Mouse (Mus musculus): ENCODE measurements around the gene Dync1h1. TPM values are rescaled to one million over a fixed set of nuclear protein-coding genes. Genes with fewer than 3 reads are reported as not detected.

The Dync1h1 gene
- total RNA-seq, 1 experiment: 405 TPM

GRCm38 (mm10) chr12:110636293-110636692, 35.0 kb downstream of the Dync1h1 start:
- Histone ChIP-seq H3K27ac (ENCODE audit: insufficient read depth, low read depth, low read length, poor library complexity, severe bottlenecking) (no peak overlapping the region), H3K9me3 (ENCODE audit: control insufficient read depth, insufficient read depth, low read depth, low read length) (no peaks in the 10 kb centered on the region), H3K4me3 (ENCODE audit: insufficient read depth in 1 of 2, low read depth in 1 of 2, low read length in 2 of 2, poor library complexity in 1 of 2, severe bottlenecking in 1 of 2) (no peak overlapping the region), H3K4me1 (ENCODE audit: control insufficient read depth in 2 of 2, insufficient read depth in 2 of 2, low read length in 2 of 2, poor library complexity in 1 of 2) (no peaks in the 10 kb centered on the region), H3K9ac (ENCODE audit: insufficient read depth, low read depth, low read length, poor library complexity, severe bottlenecking) (no peak overlapping the region), H3K36me3 (ENCODE audit: control insufficient read depth, insufficient read depth, low read length, poor library complexity, severe bottlenecking) (peaks cover 91% of the 10 kb centered on the region)
- TF ChIP-seq MAFK (IDR thresholded peaks at IDR 0.05; ENCODE audit: insufficient read depth, low read depth, low read length) (no peak), CHD2 (IDR thresholded peaks at IDR 0.05; ENCODE audit: low read depth, low read length) (no peak), HCFC1 (IDR thresholded peaks at IDR 0.05; ENCODE audit: borderline replicate concordance, insufficient read depth, low read length) (no peak), ZNF384 (IDR thresholded peaks at IDR 0.05; ENCODE audit: low read depth, low read length) (no peak), ZC3H11A (IDR thresholded peaks at IDR 0.05; ENCODE audit: borderline replicate concordance, low read depth, low read length) (no peak)
- DNase-seq (ENCODE audit: low read depth, low spot score): no peak
- in situ Hi-C loops (cut with MboI; ENCODE audit: low sequenced_read_pairs in 2 of 2, unreplicated experiment in 2 of 2): no loop called here

- in situ Hi-C loops (cut with MboI; ENCODE audit: low sequenced_read_pairs in 2 of 2, unreplicated experiment in 2 of 2): no loop called here
- no peak overlapping the region for H3K4me3 ChIP-seq (ENCODE audit: insufficient read depth in 1 of 2, low read depth in 1 of 2, low read length in 2 of 2, poor library complexity in 1 of 2, severe bottlenecking in 1 of 2)
- H3K9me3 ChIP-seq (ENCODE audit: control insufficient read depth, insufficient read depth, low read depth, low read length): no peaks in the 10 kb centered on the region
- no peaks in the 10 kb centered on the region for H3K4me1 ChIP-seq (ENCODE audit: control insufficient read depth in 2 of 2, insufficient read depth in 2 of 2, low read length in 2 of 2, poor library complexity in 1 of 2)
- no peak for TF ChIP-seq ZNF384 (IDR thresholded peaks at IDR 0.05; ENCODE audit: low read depth, low read length)
- no peak for TF ChIP-seq ZC3H11A (IDR thresholded peaks at IDR 0.05; ENCODE audit: borderline replicate concordance, low read depth, low read length)
- TF ChIP-seq HCFC1 (IDR thresholded peaks at IDR 0.05; ENCODE audit: borderline replicate concordance, insufficient read depth, low read length): no peak
- TF ChIP-seq CHD2 (IDR thresholded peaks at IDR 0.05; ENCODE audit: low read depth, low read length): no peak
- no peak for TF ChIP-seq MAFK (IDR thresholded peaks at IDR 0.05; ENCODE audit: insufficient read depth, low read depth, low read length)
- no peak overlapping the region for H3K27ac ChIP-seq (ENCODE audit: insufficient read depth, low read depth, low read length, poor library complexity, severe bottlenecking)
- no peak for DNase-seq (ENCODE audit: low read depth, low spot score)
- H3K36me3 ChIP-seq (ENCODE audit: control insufficient read depth, insufficient read depth, low read length, poor library complexity, severe bottlenecking): peaks cover 88% of the 10 kb centered on the region
- H3K9ac ChIP-seq (ENCODE audit: insufficient read depth, low read depth, low read length, poor library complexity, severe bottlenecking): no peak overlapping the region
Measured at GRCm38 (mm10) chr12:110637507-110638114, 36.4 kb downstream of the Dync1h1 start.

GRCm38 (mm10) chr12:110650241-110650641, 49.0 kb downstream of the Dync1h1 start:
- peaks cover 86% of the 10 kb centered on the region for H3K36me3 ChIP-seq (ENCODE audit: control insufficient read depth, insufficient read depth, low read length, poor library complexity, severe bottlenecking)
- no peak overlapping the region for H3K9ac ChIP-seq (ENCODE audit: insufficient read depth, low read depth, low read length, poor library complexity, severe bottlenecking)
- H3K4me1 ChIP-seq (ENCODE audit: control insufficient read depth in 2 of 2, insufficient read depth in 2 of 2, low read length in 2 of 2, poor library complexity in 1 of 2): no peaks in the 10 kb centered on the region
- no peak overlapping the region for H3K4me3 ChIP-seq (ENCODE audit: insufficient read depth in 1 of 2, low read depth in 1 of 2, low read length in 2 of 2, poor library complexity in 1 of 2, severe bottlenecking in 1 of 2)
- no peak for DNase-seq (ENCODE audit: low read depth, low spot score)
- H3K27ac ChIP-seq (ENCODE audit: insufficient read depth, low read depth, low read length, poor library complexity, severe bottlenecking): no peak overlapping the region
- no peaks in the 10 kb centered on the region for H3K9me3 ChIP-seq (ENCODE audit: control insufficient read depth, insufficient read depth, low read depth, low read length)
- in situ Hi-C loops (cut with MboI; ENCODE audit: low sequenced_read_pairs in 2 of 2, unreplicated experiment in 2 of 2): loop anchor here in 1 of 2 experiments (5.0 kb wide), 1 partner anchor 33 kb away; no protein-coding TSS in a partner anchor
- no peak for TF ChIP-seq ZNF384 (IDR thresholded peaks at IDR 0.05; ENCODE audit: low read depth, low read length)
- no peak for TF ChIP-seq ZC3H11A (IDR thresholded peaks at IDR 0.05; ENCODE audit: borderline replicate concordance, low read depth, low read length)
- TF ChIP-seq CHD2 (IDR thresholded peaks at IDR 0.05; ENCODE audit: low read depth, low read length): no peak
- TF ChIP-seq HCFC1 (IDR thresholded peaks at IDR 0.05; ENCODE audit: borderline replicate concordance, insufficient read depth, low read length): no peak
- TF ChIP-seq MAFK (IDR thresholded peaks at IDR 0.05; ENCODE audit: insufficient read depth, low read depth, low read length): no peak

- no peak for TF ChIP-seq HCFC1 (IDR thresholded peaks at IDR 0.05; ENCODE audit: borderline replicate concordance, insufficient read depth, low read length)
- TF ChIP-seq ZNF384 (IDR thresholded peaks at IDR 0.05; ENCODE audit: low read depth, low read length): no peak
- no peak for TF ChIP-seq ZC3H11A (IDR thresholded peaks at IDR 0.05; ENCODE audit: borderline replicate concordance, low read depth, low read length)
- no peak for TF ChIP-seq MAFK (IDR thresholded peaks at IDR 0.05; ENCODE audit: insufficient read depth, low read depth, low read length)
- TF ChIP-seq CHD2 (IDR thresholded peaks at IDR 0.05; ENCODE audit: low read depth, low read length): no peak
- H3K4me3 ChIP-seq (ENCODE audit: insufficient read depth in 1 of 2, low read depth in 1 of 2, low read length in 2 of 2, poor library complexity in 1 of 2, severe bottlenecking in 1 of 2): no peak overlapping the region
- no peak overlapping the region for H3K27ac ChIP-seq (ENCODE audit: insufficient read depth, low read depth, low read length, poor library complexity, severe bottlenecking)
- no peaks in the 10 kb centered on the region for H3K9me3 ChIP-seq (ENCODE audit: control insufficient read depth, insufficient read depth, low read depth, low read length)
- no peaks in the 10 kb centered on the region for H3K4me1 ChIP-seq (ENCODE audit: control insufficient read depth in 2 of 2, insufficient read depth in 2 of 2, low read length in 2 of 2, poor library complexity in 1 of 2)
- DNase-seq (ENCODE audit: low read depth, low spot score): no peak
- in situ Hi-C loops (cut with MboI; ENCODE audit: low sequenced_read_pairs in 2 of 2, unreplicated experiment in 2 of 2): loop anchor here in 1 of 2 experiments (5.0 kb wide), 1 partner anchor 34 kb away; no protein-coding TSS in a partner anchor
- peaks cover 90% of the 10 kb centered on the region for H3K36me3 ChIP-seq (ENCODE audit: control insufficient read depth, insufficient read depth, low read length, poor library complexity, severe bottlenecking)
- H3K9ac ChIP-seq (ENCODE audit: insufficient read depth, low read depth, low read length, poor library complexity, severe bottlenecking): no peak overlapping the region
Measured at GRCm38 (mm10) chr12:110651464-110651863, 50.2 kb downstream of the Dync1h1 start.
